Mouse (Mus musculus): ENCODE measurements around the gene Simc1.

- TF ChIP-seq CTCF (IDR thresholded peaks at IDR 0.05; ENCODE audit: extremely low read depth, insufficient read length, insufficient replicate concordance, low read depth, low read length) (no peak), POLR2A (IDR thresholded peaks at IDR 0.05; ENCODE audit: low read depth, low read length) (no peak)
Observed at GRCm38 (mm10) chr13:54582126-54582525, 78.5 kb downstream of the Simc1 start.

Data from small intestine, adult 2 months (tissue).